Mouse (Mus musculus): ENCODE results near the gene Txlna. TPM values are rescaled to one million over a fixed set of nuclear protein-coding genes. Genes with fewer than 3 reads are reported as not detected.
A peak's percentile ranks its signal among the peaks of the same experiment; 100 is the strongest.

Txlna gene
- polyA plus RNA-seq, 1 experiment from 2014 or later = 101 TPM

- no peak overlapping the region for H3K27ac ChIP-seq (ENCODE audit: low read depth, low read length)
- H3K4me1 ChIP-seq (ENCODE audit: control insufficient read depth, insufficient read depth, low read length) = no peaks in the 10 kb centered on the region
- peaks cover 64% of the 10 kb centered on the region for H3K36me3 ChIP-seq (ENCODE audit: control insufficient read depth, insufficient read depth, low read length)
- DNase-seq (ENCODE audit: low spot score, missing footprints) = no peak
- no peak for ATAC-seq (ENCODE audit: low FRiP score)
- H3K4me3 ChIP-seq (ENCODE audit: low read depth, low read length) = no peak overlapping the region
- 91% methylated on average over 12 of the region's 12 CpGs for WGBS
- no peaks in the 10 kb centered on the region for H3K9me3 ChIP-seq (ENCODE audit: control insufficient read depth, low read length)
- H3K27me3 ChIP-seq (ENCODE audit: control insufficient read depth, insufficient read depth, low read length) = no peaks in the 10 kb centered on the region
- H3K4me2 ChIP-seq = no peak overlapping the region
- no peak overlapping the region for H3K9ac ChIP-seq (ENCODE audit: low read length)
Measured at GRCm38 (mm10) chr4:129631867-129632266, 9.0 kb downstream of the Txlna start.

- no peak overlapping the region for H3K27ac ChIP-seq (ENCODE audit: low read depth, low read length)
- H3K36me3 ChIP-seq (ENCODE audit: control insufficient read depth, insufficient read depth, low read length) = peaks cover 57% of the 10 kb centered on the region
- H3K27me3 ChIP-seq (ENCODE audit: control insufficient read depth, insufficient read depth, low read length) = no peaks in the 10 kb centered on the region
- DNase-seq (ENCODE audit: low spot score, missing footprints) = no peak
- WGBS = 94% methylated on average over 4 of the region's 4 CpGs
- ATAC-seq (ENCODE audit: low FRiP score) = no peak
- H3K9ac ChIP-seq (ENCODE audit: low read length) = no peak overlapping the region
- no peaks in the 10 kb centered on the region for H3K4me1 ChIP-seq (ENCODE audit: control insufficient read depth, insufficient read depth, low read length)
- H3K4me3 ChIP-seq (ENCODE audit: low read depth, low read length) = no peak overlapping the region
- H3K4me2 ChIP-seq = no peak overlapping the region
- H3K9me3 ChIP-seq (ENCODE audit: control insufficient read depth, low read length) = no peaks in the 10 kb centered on the region
Measured at GRCm38 (mm10) chr4:129630944-129631343, 9.9 kb downstream of the Txlna start.

- no peaks in the 10 kb centered on the region for H3K27me3 ChIP-seq (ENCODE audit: control insufficient read depth, insufficient read depth, low read length)
- H3K9me3 ChIP-seq (ENCODE audit: control insufficient read depth, low read length) = no peaks in the 10 kb centered on the region
- ATAC-seq (ENCODE audit: low FRiP score) (no peak), DNase-seq (ENCODE audit: low spot score, missing footprints) (no peak)
- WGBS = 79% methylated on average over 6 of the region's 6 CpGs
- H3K4me2 ChIP-seq = no peak overlapping the region
- H3K4me1 ChIP-seq (ENCODE audit: control insufficient read depth, insufficient read depth, low read length) = peaks cover 24% of the 10 kb centered on the region
- peaks cover 27% of the 10 kb centered on the region for H3K36me3 ChIP-seq (ENCODE audit: control insufficient read depth, insufficient read depth, low read length)
- H3K9ac ChIP-seq (ENCODE audit: low read length) = no peak overlapping the region
- no peak overlapping the region for H3K27ac ChIP-seq (ENCODE audit: low read depth, low read length)
- no peak overlapping the region for H3K4me3 ChIP-seq (ENCODE audit: low read depth, low read length)
Measured at GRCm38 (mm10) chr4:129626035-129626434, 14.8 kb downstream of the Txlna start.

GRCm38 (mm10) chr4:129625496-129625895, 15.4 kb downstream of the Txlna start:
- ATAC-seq (ENCODE audit: low FRiP score) (0 out of 2 replicates have a peak, but pooled peaks have one; percentile 0), DNase-seq (ENCODE audit: low spot score, missing footprints) (no peak)
- Histone ChIP-seq H3K4me1 (ENCODE audit: control insufficient read depth, insufficient read depth, low read length) (peaks cover 24% of the 10 kb centered on the region), H3K9ac (ENCODE audit: low read length) (no peak overlapping the region), H3K27ac (ENCODE audit: low read depth, low read length) (no peak overlapping the region), H3K4me2 (peak overlapping the region; percentile 64), H3K4me3 (ENCODE audit: low read depth, low read length) (no peak overlapping the region), H3K9me3 (ENCODE audit: control insufficient read depth, low read length) (no peaks in the 10 kb centered on the region), H3K27me3 (ENCODE audit: control insufficient read depth, insufficient read depth, low read length) (no peaks in the 10 kb centered on the region), H3K36me3 (ENCODE audit: control insufficient read depth, insufficient read depth, low read length) (peaks cover 26% of the 10 kb centered on the region)
- 35% methylated on average over 4 of the region's 4 CpGs for WGBS

GRCm38 (mm10) chr4:129625029-129625370, 15.9 kb downstream of the Txlna start:
- H3K4me1 ChIP-seq (ENCODE audit: control insufficient read depth, insufficient read depth, low read length) = peaks cover 24% of the 10 kb centered on the region
- H3K4me2 ChIP-seq = peak overlapping the region; percentile 64
- DNase-seq (ENCODE audit: low spot score, missing footprints) (peak; percentile 94), ATAC-seq (ENCODE audit: low FRiP score) (peak; percentile 17; the same call in 1 of the 2 replicates)
- peak overlapping the region; percentile 78 for H3K27ac ChIP-seq (ENCODE audit: low read depth, low read length)
- peak overlapping the region; percentile 70 for H3K9ac ChIP-seq (ENCODE audit: low read length)
- H3K36me3 ChIP-seq (ENCODE audit: control insufficient read depth, insufficient read depth, low read length) = peaks cover 23% of the 10 kb centered on the region
- no peaks in the 10 kb centered on the region for H3K9me3 ChIP-seq (ENCODE audit: control insufficient read depth, low read length)
- WGBS = under 1% methylated on average over 6 of the region's 6 CpGs
- H3K27me3 ChIP-seq (ENCODE audit: control insufficient read depth, insufficient read depth, low read length) = no peaks in the 10 kb centered on the region
- peak overlapping the region; percentile 51 for H3K4me3 ChIP-seq (ENCODE audit: low read depth, low read length)

GRCm38 (mm10) chr4:129624281-129625028, 16.4 kb downstream of the Txlna start:
- peaks cover 20% of the 10 kb centered on the region for H3K36me3 ChIP-seq (ENCODE audit: control insufficient read depth, insufficient read depth, low read length)
- WGBS = 1% methylated on average over 18 of the region's 18 CpGs

GRCm38 (mm10) chr4:129623681-129624091, 17.2 kb downstream of the Txlna start, which contains the start of gene Ccdc28b:
Gene Ccdc28b (minus strand): TSS chr4:129623947.
- Histone ChIP-seq H3K27me3 (ENCODE audit: control insufficient read depth, insufficient read depth, low read length) (no peaks in the 10 kb centered on the region), H3K9me3 (ENCODE audit: control insufficient read depth, low read length) (no peaks in the 10 kb centered on the region), H3K4me3 (ENCODE audit: low read depth, low read length) (peak within 1 kb of the TSS; percentile 51), H3K9ac (ENCODE audit: low read length) (peak within 1 kb of the TSS; percentile 70), H3K27ac (ENCODE audit: low read depth, low read length) (peak within 1 kb of the TSS; percentile 78), H3K36me3 (ENCODE audit: control insufficient read depth, insufficient read depth, low read length) (peaks cover 12% of the 10 kb centered on the region), H3K4me1 (ENCODE audit: control insufficient read depth, insufficient read depth, low read length) (peaks cover 27% of the 10 kb centered on the region), H3K4me2 (peak within 1 kb of the TSS; percentile 64)
- peak; percentile 17; the same call in 1 of the 2 replicates for ATAC-seq (ENCODE audit: low FRiP score)
- 0% methylated on average over 10 of the region's 10 CpGs for WGBS
- peak; percentile 95 for DNase-seq (ENCODE audit: low spot score, missing footprints)

More at GRCm38 (mm10) chr4:129624281-129625028, 16.4 kb downstream of the Txlna start:
- H3K4me3 ChIP-seq (ENCODE audit: low read depth, low read length) = peak overlapping the region; percentile 51
- peak overlapping the region; percentile 78 for H3K27ac ChIP-seq (ENCODE audit: low read depth, low read length)
- no peaks in the 10 kb centered on the region for H3K9me3 ChIP-seq (ENCODE audit: control insufficient read depth, low read length)
- no peaks in the 10 kb centered on the region for H3K27me3 ChIP-seq (ENCODE audit: control insufficient read depth, insufficient read depth, low read length)
- peak overlapping the region; percentile 64 for H3K4me2 ChIP-seq
- ATAC-seq (ENCODE audit: low FRiP score) (peak; percentile 87), DNase-seq (ENCODE audit: low spot score, missing footprints) (peak; percentile 95)
- H3K9ac ChIP-seq (ENCODE audit: low read length) = peak overlapping the region; percentile 70
- peaks cover 24% of the 10 kb centered on the region for H3K4me1 ChIP-seq (ENCODE audit: control insufficient read depth, insufficient read depth, low read length)

GRCm38 (mm10) chr4:129622803-129623535, 17.9 kb downstream of the Txlna start:
- H3K27ac ChIP-seq (ENCODE audit: low read depth, low read length) = peak overlapping the region; percentile 78
- peaks cover 6% of the 10 kb centered on the region for H3K36me3 ChIP-seq (ENCODE audit: control insufficient read depth, insufficient read depth, low read length)
- DNase-seq (ENCODE audit: low spot score, missing footprints) = no peak
- H3K4me3 ChIP-seq (ENCODE audit: low read depth, low read length) = peak overlapping the region; percentile 51
- no peaks in the 10 kb centered on the region for H3K9me3 ChIP-seq (ENCODE audit: control insufficient read depth, low read length)
- H3K27me3 ChIP-seq (ENCODE audit: control insufficient read depth, insufficient read depth, low read length) = no peaks in the 10 kb centered on the region
- WGBS = 20% methylated on average over 8 of the region's 8 CpGs
- H3K4me2 ChIP-seq = peak overlapping the region; percentile 64
- H3K9ac ChIP-seq (ENCODE audit: low read length) = peak overlapping the region; percentile 70
- peaks cover 32% of the 10 kb centered on the region for H3K4me1 ChIP-seq (ENCODE audit: control insufficient read depth, insufficient read depth, low read length)
- no peak for ATAC-seq (ENCODE audit: low FRiP score)
